Mouse (Mus musculus): ENCODE measurements around the gene Egflam.

Egflam gene

DNA sequence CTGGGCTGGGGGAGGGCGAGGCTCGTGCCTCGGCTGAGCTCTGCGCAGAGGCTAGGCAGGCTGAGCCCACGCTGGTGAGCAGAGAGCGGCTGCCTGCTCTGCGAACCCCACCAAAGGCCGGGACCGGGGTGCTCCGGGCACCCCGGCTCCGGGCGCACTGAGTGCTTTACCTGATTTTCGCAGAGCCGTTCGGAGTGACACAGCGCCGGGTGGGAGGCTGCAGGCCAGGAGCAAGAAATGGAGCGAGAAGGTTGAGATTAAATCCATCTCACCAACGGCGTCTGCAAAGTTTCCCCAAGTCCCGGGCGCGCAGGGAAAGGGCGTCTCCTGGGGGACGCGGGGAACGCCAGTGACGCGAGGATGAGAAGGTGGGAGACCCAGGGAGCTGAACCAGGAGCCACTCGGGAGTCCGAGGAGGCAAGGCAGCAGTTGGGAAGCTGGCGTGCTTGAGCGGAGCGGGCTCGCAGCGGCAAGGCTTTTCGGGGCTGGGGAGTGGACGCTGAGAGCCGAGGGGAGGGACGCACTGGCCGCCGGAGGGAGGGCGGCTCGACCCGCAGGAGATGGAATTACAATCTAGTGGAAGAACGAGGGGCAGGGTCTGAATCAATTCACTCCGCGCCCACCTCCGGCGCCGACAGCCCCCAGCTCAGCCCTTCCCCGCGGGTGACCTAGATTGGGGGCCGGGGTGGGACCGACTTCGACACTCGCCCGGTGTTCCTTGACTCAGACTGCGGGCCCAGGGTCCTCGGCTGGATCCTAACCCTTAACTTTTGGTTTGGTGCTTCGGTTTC lies at the start of gene Egflam:
Gene Egflam (minus strand): TSS at position 578 of the 791 bp plus-strand sequence.
- peak; percentile 35 for DNase-seq

DNA sequence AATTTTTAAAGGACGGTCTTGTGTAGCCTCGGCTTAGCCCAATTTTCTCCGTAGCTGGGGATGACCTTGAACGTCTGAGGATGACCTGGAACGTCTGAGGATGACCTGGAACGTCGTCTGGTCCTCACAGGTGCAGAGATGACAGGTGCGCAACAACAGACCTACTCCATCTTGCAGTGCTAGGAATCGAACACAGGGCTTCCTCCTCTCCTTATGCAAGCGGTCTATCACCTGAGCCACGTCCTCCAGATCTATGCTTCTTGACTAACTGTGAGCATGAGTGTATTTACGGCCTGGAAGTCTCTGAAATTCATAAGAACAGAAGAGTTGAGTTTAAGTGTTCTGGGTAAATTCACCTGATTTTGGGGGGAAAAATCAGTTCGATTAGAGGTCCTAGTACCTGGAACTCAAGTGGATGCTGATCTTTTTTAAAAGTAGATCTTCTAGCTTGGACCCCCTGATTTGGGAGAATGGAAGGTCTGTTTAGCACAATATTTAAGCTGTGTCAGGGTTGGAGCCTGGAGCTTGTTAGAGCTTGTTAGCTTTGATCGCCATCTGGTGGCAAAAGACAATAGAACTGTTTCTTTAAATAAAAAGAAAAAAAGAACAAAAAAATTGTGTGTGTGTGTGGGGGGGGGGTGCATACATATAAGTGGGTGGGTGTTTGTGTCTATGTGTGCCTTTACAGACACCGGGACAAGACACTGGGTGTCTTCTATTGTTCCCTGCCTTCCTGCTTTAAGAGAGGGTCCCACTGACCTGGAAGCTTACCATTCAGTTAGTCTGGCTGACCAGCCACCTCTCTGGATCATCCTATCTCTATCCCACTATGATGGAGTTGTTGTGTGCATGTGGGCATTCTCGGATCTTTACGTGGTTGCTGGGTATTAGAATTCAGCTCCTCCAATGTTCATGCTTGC lies 45.5 kb upstream of the Egflam start:
- DNase-seq = peak; percentile 29

DNA sequence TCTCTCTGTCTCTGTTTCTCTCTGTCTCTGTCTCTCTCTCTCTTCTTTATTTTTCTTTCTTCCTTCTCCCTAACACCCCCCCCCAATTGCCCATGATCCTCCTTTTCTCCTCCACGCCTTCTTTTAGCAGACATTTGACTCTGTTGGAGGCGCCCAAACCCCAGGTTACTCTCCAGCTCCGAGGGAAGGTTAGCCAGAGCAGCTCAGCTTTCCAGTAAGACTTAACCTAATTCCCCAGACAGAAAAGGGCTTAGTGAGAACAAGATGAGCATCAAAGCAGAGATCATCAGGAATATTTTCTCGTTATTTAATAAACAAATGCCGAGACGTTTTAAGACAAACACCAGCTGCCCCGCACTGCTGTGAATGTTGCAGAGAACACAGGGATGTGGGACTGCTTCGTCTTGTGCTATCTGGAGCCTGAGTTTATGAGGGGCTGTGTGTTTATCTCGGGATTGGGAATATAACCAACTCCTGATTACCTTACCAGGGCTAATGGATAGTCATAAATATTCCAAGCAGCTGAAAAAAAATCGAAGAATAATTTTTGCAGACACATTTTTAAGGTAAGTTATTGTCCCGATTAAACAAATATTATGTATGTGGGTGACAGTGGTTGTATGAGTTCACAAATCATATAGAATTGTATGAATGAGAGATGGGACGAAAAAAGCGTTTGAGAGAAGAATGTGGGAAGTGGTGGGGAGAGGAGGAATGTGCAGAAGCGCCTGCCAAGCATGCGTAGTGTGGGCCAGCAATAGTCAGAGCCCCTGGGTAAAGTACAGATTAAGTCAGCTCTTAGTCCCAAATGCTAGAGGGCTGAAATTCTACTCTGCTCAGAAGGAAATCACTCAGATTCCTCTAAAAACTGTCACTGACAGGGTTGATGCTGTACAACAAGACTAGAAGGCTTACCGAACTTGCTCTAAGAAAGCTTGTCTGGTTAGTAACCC lies 44.2 kb upstream of the Egflam start:
- peak; percentile 30 for DNase-seq

DNA sequence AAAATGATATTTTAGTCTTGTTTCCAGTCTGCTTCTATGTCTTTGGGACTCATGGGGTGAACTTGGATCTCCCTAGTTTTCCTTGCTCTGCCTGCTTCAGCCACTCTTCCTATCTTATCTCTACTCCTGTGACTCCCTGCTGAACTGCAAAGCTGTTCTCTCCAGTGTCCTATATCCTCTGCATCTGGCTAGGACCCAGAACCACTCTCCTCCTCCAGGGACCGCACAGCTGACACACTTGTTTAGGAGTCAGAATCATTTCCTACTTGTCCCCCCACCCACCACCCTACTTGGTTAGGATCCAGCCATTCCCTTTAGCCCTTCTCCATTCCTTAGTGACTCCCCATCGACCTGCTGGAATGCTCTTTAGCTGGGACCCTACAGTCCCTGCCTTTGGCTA lies 26.1 kb upstream of the Egflam start:
- DNase-seq = no peak

DNA sequence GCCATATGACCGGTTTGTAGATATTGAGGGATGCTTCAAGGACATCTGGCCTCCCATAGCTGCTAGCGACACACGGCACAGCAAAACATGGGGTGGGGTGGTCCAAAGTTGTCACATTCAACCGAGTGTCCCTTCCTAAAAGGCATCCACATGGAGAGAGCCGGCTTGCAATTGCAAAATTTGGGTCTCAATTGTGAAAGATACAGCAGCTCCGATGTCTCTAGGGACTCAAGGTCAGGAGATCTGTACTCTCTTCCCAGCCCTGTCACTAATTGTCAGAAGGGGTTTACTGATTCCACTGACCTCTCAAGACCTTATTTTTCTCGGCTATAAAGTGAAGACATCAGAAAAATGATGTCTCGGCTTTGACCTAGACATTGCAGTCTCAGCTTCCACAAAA lies 6.3 kb upstream of the Egflam start:
- peak; percentile 36 for DNase-seq

DNA sequence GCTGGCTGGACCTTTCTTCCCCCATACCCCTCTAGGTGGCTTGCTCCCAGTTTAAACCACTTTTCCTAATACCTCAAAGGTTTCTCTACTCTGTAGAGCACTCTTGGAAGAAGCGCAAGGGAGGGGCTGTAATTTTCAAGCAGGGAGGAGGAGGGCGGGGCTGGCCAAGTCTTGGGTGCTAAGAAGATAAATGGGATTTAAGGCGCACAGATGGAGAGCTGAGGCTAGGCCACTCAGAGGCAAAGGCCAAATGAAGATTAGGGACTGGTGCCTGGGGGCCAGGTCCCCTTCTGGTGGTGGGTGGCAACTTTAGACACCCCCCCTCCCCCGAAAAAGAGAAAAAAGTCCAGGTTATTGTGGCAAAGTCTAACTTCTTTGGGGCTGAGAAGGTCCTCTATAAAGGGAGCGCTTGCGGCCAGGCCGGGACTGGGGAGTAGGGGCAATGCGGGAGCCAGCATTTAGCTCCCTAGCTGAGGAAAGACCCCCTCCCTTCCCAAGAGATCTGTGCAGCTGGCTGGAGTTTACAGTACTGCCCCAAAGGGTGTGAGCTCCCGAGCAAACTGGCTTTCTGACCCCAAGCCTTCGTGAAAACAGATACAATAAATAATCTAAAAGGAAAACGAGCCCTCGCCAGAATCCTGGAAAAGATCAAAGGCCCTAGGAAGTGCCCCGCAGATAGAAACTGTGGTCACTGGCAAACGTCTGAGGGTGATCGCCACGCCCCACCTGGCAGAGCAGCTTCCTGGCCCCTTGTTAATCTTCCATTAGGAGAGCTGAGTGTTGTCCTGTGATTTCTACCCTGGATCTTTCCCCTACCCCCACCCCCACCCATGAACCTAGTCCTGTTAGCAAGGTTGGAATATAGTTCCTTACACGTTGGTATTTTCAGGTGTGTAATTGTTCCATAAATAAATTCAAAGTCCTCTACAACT lies 680 bp upstream of the Egflam start:
- peak; percentile 17 for DNase-seq

DNA sequence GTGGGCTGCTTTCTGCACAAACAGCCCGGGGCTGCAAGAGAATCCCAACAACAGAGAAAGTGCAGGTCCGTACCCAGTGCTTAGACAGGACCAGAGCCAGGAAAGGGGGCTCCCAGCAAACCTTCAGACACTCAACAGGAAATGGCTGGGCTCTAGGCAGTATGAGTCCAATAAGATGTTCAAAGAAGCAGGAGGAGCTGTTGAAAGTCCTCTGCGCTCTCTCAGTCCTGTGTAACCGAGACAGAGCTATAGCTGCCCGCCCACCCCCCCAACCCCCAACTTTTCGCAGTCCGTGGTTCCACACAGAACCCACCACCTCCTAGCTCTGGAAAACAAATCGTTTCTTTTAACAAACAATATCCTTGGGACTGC lies 763 bp downstream of the Egflam start:
- DNase-seq = peak; percentile 18

DNA sequence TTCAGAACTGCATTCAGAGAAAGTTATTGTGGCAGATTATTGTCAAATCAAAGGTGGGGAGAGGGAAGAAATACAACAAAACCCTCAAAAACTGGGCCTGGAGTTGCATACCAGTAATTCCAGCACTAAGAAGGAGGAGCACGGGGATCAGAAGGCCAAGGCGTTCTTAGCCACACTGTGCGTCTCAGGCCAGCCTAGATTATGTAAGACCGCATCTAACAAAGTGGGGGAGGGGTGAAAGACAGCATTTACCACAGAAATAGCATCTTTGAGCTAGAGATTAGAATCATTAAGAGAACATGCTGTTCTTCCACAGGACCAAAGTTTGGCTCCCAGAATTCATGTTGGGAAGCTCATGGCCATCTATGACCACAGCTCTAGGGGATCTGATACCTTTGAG lies 14.8 kb downstream of the Egflam start:
- DNase-seq = peak; percentile 20

DNA sequence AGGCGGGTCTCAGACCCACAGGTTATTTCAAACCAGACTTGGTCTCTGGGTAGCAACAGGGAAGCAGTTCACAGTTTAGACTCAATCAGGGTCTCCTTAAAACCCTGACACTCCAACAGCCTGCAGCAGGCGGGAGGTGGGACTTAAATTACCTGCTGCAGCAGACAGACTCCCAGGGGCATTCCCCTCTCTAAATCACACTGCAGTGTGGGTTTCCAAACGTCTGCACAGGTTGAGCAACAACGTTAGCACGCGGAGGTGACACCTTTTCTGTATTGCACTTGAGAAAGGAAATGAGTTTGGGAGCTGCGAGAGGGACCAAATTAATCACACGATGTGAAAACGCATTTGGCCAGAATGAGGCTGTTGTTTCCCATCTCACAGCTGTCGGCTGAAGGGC lies 15.7 kb downstream of the Egflam start:
- DNase-seq = no peak

DNA sequence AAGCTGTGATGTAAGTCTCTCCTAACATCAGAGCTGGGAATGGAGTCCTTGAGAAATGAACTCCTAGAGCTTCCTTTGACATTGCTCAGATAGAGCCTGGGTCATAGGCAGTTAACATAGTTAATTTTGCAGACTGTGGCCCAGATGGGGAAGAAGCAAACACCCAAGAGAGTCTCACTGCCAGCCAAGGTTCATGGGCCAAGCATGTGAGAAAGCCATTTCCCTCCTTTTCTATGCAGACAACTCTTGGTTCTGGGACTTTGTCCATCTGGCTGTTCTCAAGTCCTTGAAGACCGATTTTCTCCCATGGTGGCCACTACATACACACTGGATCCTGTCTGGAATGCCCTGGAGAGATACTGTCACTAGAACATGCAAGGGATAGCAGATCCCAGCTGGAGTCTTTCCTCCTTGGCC lies 45.6 kb downstream of the Egflam start:
- peak; percentile 73 for DNase-seq

DNA sequence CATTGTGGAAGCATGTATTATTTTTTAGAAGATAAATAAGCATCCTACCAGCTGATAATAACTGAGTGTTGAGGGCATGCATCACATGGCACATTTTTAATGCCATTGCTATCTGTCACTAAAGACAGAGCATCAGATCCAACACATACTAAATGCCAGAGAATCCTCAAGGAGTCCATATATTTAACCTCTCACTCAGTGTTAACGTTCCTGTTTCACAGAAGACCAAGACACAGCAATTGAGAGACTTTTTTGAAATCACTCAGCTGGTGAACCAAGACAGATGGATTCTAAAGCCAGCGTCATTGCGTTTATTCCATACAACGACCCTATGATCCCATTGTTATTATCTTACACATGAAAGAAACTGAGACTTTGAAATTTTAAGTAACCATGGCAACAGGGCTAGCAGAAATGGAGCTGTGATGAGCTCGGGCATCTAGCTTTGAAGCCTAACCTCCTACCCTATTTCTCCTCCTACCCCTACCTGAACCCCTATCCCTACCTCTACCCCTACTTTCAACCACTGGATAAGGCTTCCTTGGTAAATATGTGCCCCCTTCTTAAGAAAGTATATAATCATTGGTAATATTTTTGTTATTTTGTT lies 57.4 kb downstream of the Egflam start:
- DNase-seq = no peak

DNA sequence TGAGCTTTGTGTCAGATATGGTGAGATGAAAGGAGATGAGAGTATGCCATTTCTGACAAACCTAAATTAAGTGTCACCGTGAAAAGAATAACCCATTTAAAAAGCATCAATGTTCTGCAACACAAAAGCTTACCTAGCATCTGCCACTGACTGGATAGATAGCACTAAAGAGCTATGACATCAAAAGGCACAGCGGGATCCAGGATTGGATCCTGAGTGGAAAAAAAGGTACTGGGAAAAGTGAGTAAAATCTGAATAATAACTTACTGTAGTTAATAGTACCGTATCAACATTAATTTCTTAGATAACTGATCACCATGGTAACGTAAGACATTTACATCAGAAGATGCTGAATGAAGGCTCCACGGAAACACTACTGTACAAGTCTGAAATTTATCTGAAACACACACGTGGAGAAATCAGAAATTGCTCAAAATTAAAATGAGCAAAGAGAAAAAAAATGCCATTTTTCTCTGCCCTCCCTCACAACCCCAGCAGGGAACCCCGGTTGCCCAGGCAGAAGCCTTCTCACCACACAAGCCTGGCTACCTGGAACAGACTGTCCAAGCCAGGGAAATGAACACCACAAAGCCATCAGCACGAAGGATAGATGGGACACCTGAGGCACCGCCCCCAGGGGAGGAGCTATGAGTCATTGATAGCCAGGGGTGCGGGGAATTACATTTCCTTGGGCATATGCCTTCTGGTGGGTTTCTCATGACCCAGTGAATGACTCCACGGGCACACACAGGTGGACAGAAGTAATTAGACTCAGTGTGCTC lies 63.5 kb downstream of the Egflam start:
- no peak for DNase-seq

DNA sequence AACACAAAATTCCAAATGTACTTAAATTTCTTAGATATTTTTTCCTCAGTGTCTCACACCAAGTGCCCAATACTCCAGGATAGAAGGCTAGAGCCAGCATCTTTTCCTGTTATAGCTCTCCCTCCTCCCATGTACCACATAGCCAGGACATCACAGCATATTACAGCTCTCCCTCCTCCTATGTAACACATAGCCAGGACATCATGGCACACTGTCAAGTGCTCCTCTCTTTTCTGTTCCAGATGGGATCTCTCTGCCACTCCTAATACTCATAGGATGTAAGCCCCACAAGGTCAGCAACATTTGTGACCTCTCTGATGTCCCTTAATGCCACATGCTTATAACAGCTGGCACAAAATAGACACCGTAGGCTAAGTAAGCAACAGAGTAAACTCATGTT lies 65.3 kb downstream of the Egflam start:
- no peak for DNase-seq

DNA sequence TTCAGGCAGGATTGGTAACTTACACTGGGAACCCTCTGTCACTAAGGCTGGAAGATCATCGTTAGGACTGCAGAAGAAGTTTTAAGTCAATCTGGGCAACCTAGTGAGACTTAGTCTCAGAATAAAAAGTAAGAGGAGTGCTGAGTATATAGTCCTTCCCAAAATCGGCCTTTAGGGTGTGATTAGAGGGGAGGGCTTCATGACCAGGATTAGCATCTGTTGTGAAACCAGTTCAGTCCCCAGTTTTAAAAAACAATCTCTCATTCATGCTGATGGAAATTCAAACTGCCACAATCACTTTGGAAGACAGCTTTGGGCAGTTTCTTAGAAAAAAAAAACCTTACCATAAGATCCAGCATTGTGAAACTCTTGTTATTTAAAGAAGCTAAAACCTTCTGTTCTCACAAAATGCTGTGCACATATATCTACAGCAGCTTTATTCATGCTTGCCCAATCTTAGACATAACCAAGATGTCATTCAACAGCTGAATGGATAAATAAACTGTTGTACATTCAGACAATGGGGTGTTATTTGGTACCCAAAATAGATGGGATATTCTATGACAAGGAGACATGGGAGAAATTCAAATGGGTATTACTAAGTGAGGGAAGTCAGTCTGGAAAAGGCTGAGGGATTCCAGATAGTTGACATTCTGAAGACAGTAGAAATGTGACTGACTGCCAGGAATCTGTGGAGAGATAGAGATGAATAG lies 75.4 kb downstream of the Egflam start:
- no peak for DNase-seq

DNA sequence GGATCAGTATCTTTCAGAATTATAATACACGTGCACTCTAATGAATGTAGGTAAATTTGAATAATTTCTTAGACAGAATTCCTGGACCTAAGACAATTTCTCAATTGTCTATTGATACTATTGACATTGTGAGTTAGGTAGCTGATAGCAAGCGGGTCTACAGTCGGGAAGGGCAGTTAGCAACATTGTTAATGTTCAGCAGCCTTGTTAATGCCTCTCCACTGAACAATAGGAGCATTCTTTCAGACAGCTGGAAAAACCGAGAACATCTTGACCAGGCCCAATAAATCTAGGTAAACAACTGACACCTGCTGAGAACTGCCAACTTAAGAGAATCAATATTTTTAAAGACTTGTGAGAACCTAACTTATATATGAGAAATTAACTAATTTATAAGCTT lies 77.3 kb downstream of the Egflam start:
- no peak for DNase-seq

DNA sequence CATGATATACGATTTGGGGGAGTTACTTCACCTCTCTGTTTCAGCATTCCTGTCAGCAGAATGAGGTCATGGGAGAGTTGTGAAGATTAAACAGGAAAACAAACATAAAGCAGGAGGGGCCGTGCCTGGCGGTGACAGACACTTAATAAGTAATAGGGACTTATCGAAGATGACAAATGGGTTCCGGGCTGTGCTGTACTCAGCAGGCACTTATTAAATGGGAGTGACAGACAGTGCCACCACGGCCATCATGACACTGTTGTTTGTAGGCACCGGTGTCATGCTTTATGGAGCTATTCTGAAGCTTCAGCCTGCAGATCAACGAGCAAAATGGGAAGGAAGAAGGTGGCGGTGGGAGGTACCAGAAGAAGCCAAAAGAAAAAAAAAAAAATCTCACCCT lies 82.7 kb downstream of the Egflam start:
- DNase-seq = no peak

DNA sequence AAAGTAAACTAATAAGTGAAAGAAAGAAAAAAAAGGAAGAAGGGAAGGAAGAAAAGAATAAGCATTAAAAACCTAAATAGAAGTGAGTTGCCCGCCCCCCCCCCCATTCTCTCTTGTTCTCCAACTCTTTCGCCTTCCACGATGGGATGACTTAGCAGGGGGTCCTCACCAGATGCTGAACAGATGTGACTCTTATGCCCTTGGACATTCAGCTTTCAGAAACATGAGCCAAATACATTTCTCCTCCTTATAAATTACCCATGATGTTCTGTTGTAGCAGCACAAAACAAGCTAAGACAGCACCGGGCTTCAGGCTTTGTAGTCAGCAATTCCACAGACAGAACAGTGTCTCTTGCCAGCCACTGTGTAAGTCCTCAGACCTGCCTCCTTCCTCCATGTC lies 89.5 kb downstream of the Egflam start:
- DNase-seq = no peak

DNA sequence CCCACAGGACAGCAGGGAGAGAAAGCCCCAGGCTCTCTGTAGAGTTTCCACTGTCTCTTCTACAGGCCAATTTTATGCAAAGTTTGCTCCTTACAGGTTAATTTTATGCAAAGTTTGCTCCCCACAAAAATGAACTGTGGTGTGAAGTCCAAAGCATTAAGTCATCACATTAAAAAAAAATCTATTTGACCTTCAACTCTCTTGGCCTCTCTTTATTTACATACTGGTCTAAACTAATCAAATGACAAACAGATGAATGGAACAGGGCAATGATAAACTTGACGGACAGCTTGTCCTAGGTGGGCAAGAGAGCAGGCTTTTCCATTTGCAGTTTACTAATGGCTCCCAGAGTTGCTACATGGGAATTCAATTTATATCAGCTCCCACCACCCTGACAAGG lies 98.3 kb downstream of the Egflam start:
- DNase-seq = no peak

DNA sequence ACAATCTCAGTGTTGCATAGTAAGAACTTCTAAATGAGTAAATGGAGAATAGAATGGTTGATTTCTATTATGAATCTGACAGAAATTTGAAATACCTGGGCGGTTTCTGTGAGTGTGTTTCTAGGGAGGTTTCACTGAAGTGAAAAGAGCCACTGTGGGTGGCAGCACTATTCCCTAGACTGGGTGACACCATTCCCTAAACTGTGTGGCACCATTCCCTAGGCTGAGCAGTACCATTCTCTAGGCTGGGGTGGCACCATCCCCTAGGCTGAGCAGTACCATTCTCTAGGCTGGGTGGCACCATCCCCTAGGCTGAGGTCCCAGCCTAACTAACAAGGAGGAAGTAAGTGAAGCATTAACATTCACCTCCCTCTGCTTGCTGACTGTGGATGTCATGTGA lies 103.0 kb downstream of the Egflam start:
- no peak for DNase-seq

DNA sequence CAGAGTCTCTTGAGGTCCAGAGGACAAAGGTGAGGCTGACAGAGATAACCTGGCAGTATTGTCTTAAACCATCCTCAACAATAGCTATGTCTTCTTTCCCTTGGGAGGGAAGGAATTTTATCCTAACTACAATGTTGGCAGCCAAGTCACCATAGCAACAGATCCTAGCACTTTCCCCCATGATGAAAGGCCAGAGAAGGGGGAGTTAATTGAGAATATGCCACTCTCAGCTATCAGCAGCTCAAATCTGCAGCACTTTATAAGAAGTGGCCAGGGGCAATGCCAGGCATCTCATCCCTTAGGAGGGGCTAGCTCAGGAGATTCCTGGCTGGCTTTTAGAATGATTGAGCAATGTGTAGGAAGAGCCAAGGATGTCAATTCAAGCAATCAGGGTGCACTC lies 105.3 kb downstream of the Egflam start:
- DNase-seq = no peak

All from kidney, postnatal 14 days (tissue).